Mouse (Mus musculus) C2C12 (cell line): Measurements from ENCODE around the gene Ptpn7.

Source experiments
- CTCF ChIP-seq: IDR thresholded peaks from one replicate; pipeline ENCODE4 v1.5.1; 2011; ENCODE audit not compliant: control insufficient read depth, insufficient read depth, insufficient read length
- FOSL1 ChIP-seq: IDR thresholded peaks from one replicate; pipeline ENCODE4 v1.8.0; 2011; ENCODE audit warnings: mild to moderate bottlenecking, low read length; ENCODE audit not compliant: poor library complexity, insufficient read depth, severe bottlenecking
- MYOG ChIP-seq: IDR thresholded peaks from one replicate; pipeline ENCODE4 v1.6.1; 2011; ENCODE audit not compliant: control insufficient read depth, insufficient read length; ENCODE audit errors: extremely low read depth
- USF1 ChIP-seq: IDR thresholded peaks from one replicate; pipeline ENCODE4 v1.6.1; 2011; ENCODE audit warnings: low read depth, mild to moderate bottlenecking, control low read depth, moderate library complexity

GRCm38 (mm10) chr1:135185936-135186335 is 53.4 kb downstream of the Ptpn7 start:
- no peak for TF ChIP-seq CTCF
- TF ChIP-seq MYOG = no peak
- no peak for TF ChIP-seq FOSL1
- no peak for TF ChIP-seq USF1
